Mouse (Mus musculus): ENCODE measurements around the gene Ecsit.
"Not testable (repeated sequence)": the region's sequence is repeated elsewhere in the genome, so short reads cannot be mapped to it uniquely, and the experiment has no call there.

Gene Ecsit

DNA sequence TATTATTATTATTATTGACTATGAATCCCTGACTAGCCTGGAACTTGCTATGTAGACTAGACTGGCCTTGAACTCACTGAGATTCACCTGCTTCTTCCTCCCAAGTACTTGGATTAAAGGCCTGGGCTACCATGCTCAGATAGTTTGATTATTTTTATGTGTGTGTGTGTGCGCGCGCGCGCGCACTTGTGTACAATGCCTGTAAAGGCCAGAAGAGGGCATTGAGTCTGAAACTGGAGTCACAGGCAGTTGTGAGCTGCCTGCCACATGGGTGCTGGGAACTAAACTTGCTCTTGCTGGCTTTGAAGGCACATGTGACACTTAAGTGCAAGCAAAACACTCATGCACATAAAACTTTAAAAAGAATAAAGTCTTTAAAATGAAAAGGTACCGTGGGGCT, 4.0 kb upstream of the Ecsit start:
- no peak for DNase-seq

DNA sequence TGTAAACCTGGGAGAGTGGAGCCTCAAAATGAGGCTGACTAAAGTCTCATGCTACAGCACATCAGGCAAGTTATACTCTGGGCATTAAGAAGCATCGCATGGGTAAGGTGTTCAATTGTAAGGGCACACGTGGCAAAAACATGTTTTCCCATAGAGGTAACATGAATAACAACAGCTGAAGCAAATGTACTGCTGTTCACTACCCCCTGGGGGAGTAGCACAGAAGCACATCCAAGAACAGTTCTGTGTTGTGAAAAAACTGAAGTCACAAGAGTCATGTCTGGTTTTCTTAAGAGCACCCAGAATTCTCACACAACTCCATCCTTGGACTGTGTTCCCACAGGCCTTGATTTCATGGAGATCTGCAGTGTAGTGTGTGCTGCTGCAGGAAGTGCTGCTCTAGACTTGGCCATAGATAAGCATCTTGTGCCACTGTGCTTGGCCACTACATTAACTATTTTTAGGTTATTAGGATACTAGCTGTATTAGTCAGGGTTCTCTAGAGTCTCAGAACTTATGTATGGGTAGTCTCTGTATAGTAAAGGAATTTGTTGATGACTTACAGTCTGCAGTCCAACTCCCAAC, 1.9 kb upstream of the Ecsit start:
- DNase-seq: peak in 1 of 2 experiments; percentile 12

GRCm38 (mm10) chr9:22086012-22086411, 774 bp upstream of the Ecsit start:
- DNase-seq: no peak

DNA sequence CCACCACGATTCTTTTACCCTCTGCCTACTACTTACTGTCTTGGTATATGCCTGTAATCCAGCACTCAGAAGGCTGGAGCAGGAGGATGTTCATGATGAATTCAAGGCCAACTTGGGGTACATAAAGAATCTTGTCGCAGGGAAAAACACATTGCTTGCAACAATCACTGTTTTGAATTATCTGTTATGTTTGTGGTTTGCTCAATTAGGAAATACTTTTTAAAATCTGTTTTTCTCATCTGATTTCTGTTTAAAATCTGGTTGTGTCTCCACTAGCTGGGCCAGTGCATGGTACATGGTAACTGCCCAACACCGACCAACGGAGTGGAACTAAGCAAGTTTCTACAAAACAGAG, 594 bp downstream of the Ecsit start:
- no peak for DNase-seq

DNA sequence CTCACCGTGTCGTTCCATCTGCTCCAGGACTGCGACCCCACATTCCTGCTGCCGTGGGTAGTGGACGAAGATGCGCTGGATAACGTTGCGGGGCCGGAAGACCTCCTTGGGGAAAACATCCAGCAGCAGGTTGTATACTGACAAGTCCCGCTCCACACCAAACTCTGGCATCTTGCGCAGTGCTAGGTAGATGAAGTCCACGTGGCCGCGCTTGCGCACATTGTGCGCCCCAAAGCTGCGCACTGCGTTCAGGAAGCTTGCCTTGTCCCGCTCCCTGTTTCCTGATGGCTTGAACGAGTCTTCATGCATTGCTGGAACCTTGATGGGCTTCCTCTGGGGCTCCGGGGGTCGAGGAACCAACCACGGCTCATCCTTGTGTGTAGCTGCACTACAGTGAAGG, 9.0 kb downstream of the Ecsit start:
- no peak for DNase-seq

- DNase-seq: not testable (repeated sequence)
Observed at GRCm38 (mm10) chr9:22075778-22076177, 9.5 kb downstream of the Ecsit start.

DNA sequence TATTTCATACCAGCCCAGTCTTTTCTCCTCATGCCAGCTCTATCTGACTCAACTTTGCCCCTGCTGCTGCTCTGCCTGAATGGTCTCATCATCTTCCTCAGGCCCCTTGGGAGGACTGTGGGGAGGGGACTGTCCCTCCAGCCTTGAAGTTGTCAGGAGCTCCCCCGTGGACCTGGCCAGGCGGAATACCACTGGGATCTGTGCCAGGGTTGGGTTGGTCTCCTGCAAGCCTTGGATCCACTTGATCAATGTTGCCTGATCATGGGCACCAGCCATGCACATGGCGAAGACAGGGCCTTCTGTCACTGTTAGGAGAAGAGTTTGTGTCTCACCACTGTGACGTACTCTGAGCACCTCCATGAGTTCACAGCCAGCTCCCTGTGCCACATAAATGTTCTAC, 13.0 kb downstream of the Ecsit start:
- DNase-seq: no peak

GRCm38 (mm10) chr9:22070791-22071573, 14.3 kb downstream of the Ecsit start, which contains the start of the genes Gm49318 and Zfp653:
TSS of gene Gm49318 (minus strand) at chr9:22071259.
TSS of gene Zfp653 (minus strand) at chr9:22071376.
- peak; percentile 95 to 96 for DNase-seq

DNA sequence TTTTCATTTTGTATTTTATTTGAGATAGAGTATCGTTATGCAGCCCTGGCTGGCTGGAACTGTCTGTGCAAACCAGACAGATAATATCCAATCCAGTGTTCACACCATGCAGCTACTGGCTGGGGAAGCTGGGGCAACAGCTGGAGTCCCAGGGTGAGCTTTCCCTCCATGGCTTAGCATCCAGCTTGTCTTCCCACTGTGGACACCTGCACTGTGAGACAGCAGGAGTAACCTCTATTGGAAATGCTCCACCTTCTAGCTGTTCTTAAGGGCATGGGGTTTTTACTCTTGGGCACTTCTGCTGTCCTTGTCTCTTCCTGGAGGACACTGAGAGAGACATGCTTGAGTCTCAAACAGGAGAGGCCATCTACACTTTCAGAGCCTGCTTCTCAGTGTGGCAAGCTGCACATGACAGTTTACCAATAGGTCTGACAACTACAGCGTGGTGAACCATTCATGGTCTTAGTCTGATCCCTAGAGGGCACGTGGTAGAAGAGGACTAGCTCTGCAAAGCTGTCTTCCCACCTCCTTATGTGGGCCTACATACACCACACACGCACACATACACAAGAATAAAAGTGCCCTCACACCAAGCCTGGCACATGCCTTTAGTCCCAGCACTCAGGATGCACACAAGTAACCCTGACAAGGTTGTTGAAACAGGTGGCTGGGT, 15.2 kb downstream of the Ecsit start:
- DNase-seq: no peak

- DNase-seq: no peak
Observed at GRCm38 (mm10) chr9:22067195-22067594, 18.0 kb downstream of the Ecsit start.

GRCm38 (mm10) chr9:22066433-22066832, 18.8 kb downstream of the Ecsit start:
- peak; percentile 79 to 80 for DNase-seq

- DNase-seq: no peak
Observed at GRCm38 (mm10) chr9:22065642-22066041, 19.6 kb downstream of the Ecsit start.

GRCm38 (mm10) chr9:22064341-22064740, 20.9 kb downstream of the Ecsit start:
- DNase-seq: no peak

- no peak for DNase-seq
Observed at GRCm38 (mm10) chr9:22061339-22061738, 23.9 kb downstream of the Ecsit start.

GRCm38 (mm10) chr9:22058011-22058424, 27.2 kb downstream of the Ecsit start:
- no peak for DNase-seq

GRCm38 (mm10) chr9:22057031-22057517, 28.2 kb downstream of the Ecsit start:
- no peak for DNase-seq

DNA sequence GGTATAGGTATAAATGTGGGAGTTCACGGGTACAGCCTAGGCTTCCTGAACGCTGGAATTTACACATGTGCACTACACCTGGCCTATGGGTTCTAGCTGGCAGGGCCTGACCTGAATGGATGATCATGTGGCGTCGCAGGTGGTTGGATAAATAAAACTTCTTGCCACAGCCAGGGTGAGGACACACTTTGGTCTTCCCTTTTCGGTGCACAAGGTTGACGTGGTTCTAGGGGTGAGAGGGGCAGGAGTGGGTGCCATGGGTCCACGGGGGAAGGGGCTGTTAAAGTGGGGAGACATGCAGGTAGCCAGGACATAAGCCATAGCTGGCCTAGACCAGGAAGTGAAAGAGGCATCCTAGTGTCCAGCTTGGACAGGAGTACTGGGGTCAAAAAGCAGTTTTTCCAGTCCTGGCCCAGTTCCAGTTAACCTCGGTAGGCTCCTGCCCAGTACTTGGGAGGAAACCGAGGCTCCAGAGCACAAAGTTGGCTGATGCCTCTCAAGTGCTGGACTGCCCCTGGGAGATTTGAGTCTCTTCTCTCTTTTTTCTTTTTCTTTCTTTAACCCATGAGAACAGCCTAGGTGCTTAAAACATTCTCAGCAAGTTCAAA, 28.8 kb downstream of the Ecsit start:
- no peak for DNase-seq

GRCm38 (mm10) chr9:22055713-22056112, 29.5 kb downstream of the Ecsit start:
- no peak for DNase-seq

DNA sequence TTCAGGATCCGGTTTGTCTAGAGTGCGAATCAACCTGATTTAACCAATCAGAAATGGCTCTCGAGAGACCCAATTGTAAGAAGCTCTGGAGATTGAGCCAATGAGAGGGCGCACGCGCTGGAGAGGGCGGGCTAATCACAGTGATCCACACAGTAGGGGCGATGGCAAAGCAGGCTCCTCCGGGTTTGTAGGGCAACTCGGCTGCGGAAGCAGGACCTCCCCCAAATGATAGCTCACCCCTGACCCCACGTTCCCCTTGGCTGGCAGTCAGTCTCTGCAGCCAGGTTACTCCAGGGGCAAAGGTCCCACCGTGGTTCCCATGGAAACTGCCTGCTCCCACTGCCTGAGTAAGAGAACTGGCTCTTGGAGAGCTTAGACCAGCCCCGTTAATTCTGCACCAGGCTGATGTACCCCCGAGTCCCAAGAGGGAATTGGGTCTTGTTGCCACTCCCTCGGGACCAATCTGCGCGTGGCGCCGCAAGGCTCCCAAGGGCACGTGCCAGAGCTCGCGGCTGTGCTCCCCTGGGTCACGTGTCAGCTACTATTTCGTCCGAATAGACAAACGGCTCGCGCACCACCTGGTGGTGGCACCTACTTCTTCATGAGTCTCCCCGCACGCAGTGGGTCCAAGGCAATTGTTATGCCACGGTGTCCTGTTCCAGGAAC, 30.7 kb downstream of the Ecsit start:
- peak; percentile 86 to 87 for DNase-seq

DNA sequence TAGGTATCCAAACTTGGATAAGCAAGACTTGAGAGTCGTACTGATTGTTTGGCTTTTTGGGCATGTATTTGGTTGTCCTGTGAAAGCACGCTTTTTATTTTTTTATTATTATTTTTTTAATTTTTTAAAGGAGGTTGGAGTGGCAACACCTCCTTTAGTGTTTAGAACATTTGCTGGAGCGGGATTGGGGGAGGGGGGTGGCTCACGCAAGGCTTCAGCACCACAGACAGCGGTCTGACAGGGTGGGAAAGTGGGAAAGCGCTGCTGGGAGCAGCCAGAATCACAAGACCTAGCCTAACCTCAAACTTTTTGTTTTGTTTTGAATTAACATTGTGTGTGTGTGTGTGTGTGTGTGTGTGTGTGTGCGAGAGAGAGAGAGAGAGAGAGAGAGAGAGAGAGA, 31.6 kb downstream of the Ecsit start:
- DNase-seq: no peak

DNA sequence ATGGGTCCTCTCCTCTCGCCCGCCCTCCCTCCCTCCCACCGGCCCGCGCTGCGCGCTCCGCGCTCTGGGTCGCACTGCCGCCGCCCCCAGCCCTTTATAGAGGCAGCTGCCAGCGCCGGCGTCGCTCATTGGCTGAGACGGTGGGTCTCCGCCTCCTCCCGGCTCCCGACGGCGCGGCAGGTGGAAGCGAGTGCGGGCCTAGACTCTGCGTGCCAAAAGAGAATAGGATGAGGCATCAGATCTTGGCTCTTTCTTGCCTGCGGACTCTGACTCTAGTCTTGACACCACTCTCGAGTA, 33.3 kb downstream of the Ecsit start, which contains the start of gene Elavl3:
Gene Elavl3 (minus strand): TSS at position 66 of the 297 bp plus-strand sequence.
- no peak for DNase-seq

GRCm38 (mm10) chr9:22051161-22051957, 33.9 kb downstream of the Ecsit start:
- DNase-seq: peak; percentile 16 to 27
